Mouse (Mus musculus) left cerebral cortex, postnatal 36 days (tissue): ENCODE data around the gene Tnip2. TPM values are rescaled to one million over a fixed set of nuclear protein-coding genes. Genes with fewer than 3 reads are reported as not detected.

Experiments
- DNase-seq, 2 experiments: peaks; one replicate each; pipeline ENCODE4 v3.0.0; 2021 to 2022; ENCODE audit warnings: low spot score in 2 of 2, mixed read lengths in 1 of 2
- intact Hi-C: fragments of 180-260 bp; cut with DNase I; formaldehyde crosslinking; loops from one replicate; pipeline ENCODE4 v1.15.1; 2025
- total RNA-seq, 2 experiments: library from RNA; stranded (reverse); gene quantifications; 2 replicates each; pipeline ENCODE4 v1.2.3; 2021

The Tnip2 gene
- total RNA-seq, 2 experiments from 2014 or later: 12.7 to 20.4 TPM

- DNase-seq: peak; percentile 77 to 79
- intact Hi-C loops: loop anchor here (5.0 kb wide), 1 partner anchor 46 kb away; the partner anchor contains the start of gene Add1
Measured at GRCm38 (mm10) chr5:34525663-34526476, 12.1 kb upstream of the Tnip2 start, which contains the start of gene Sh3bp2. Gene Sh3bp2, plus strand, starts transcription at chr5:34525838.

GRCm38 (mm10) chr5:34524511-34524910, 10.7 kb upstream of the Tnip2 start:
- DNase-seq: no peak
- intact Hi-C loops: no loop called here

- intact Hi-C loops: no loop called here
- no peak for DNase-seq
Measured at GRCm38 (mm10) chr5:34523958-34524485, 10.2 kb upstream of the Tnip2 start.

- DNase-seq: no peak
- intact Hi-C loops: no loop called here
Measured at GRCm38 (mm10) chr5:34521337-34521736, 7.5 kb upstream of the Tnip2 start.

GRCm38 (mm10) chr5:34520458-34521209, 6.8 kb upstream of the Tnip2 start:
- intact Hi-C loops: no loop called here
- no peak for DNase-seq

GRCm38 (mm10) chr5:34519389-34519910, 5.7 kb upstream of the Tnip2 start:
- DNase-seq: no peak
- intact Hi-C loops: loop anchor here (2.0 kb wide), 1 partner anchor 117 kb away; the partner anchor contains the start of gene Mfsd10

- intact Hi-C loops: loop anchor here (2.0 kb wide), 1 partner anchor 119 kb away; the partner anchor contains the start of gene Mfsd10
- DNase-seq: peak; percentile 56 to 70
Measured at GRCm38 (mm10) chr5:34517913-34518312, 4.1 kb upstream of the Tnip2 start.

- no peak for DNase-seq
- intact Hi-C loops: no loop called here
Measured at GRCm38 (mm10) chr5:34515096-34515495, 1.3 kb upstream of the Tnip2 start.

- DNase-seq: no peak
- intact Hi-C loops: no loop called here
Measured at GRCm38 (mm10) chr5:34514218-34514566, 401 bp upstream of the Tnip2 start.

- intact Hi-C loops: no loop called here
- no peak for DNase-seq
Measured at GRCm38 (mm10) chr5:34512486-34512885, 1.3 kb downstream of the Tnip2 start.

- DNase-seq: no peak
- intact Hi-C loops: no loop called here
Measured at GRCm38 (mm10) chr5:34502821-34503220, 11.0 kb downstream of the Tnip2 start.

- no peak for DNase-seq
Measured at GRCm38 (mm10) chr5:34502411-34502810, 11.4 kb downstream of the Tnip2 start.

GRCm38 (mm10) chr5:34501588-34501987, 12.2 kb downstream of the Tnip2 start:
- intact Hi-C loops: no loop called here
- DNase-seq: no peak

More at GRCm38 (mm10) chr5:34502411-34502810, 11.4 kb downstream of the Tnip2 start:
- intact Hi-C loops: no loop called here

- intact Hi-C loops: no loop called here
- no peak for DNase-seq
Measured at GRCm38 (mm10) chr5:34500886-34501285, 12.9 kb downstream of the Tnip2 start.

GRCm38 (mm10) chr5:34496745-34497144, 17.0 kb downstream of the Tnip2 start:
- intact Hi-C loops: no loop called here
- DNase-seq: no peak

GRCm38 (mm10) chr5:34489418-34489787, 24.4 kb downstream of the Tnip2 start:
- intact Hi-C loops: no loop called here
- no peak for DNase-seq

- intact Hi-C loops: no loop called here
- no peak for DNase-seq
Measured at GRCm38 (mm10) chr5:34488741-34489417, 24.9 kb downstream of the Tnip2 start.

- intact Hi-C loops: no loop called here
- peak in 1 of 2 experiments; percentile 36 for DNase-seq
Measured at GRCm38 (mm10) chr5:34487320-34488090, 26.3 kb downstream of the Tnip2 start.

- intact Hi-C loops: no loop called here
- DNase-seq: no peak
Measured at GRCm38 (mm10) chr5:34485731-34486130, 28.1 kb downstream of the Tnip2 start.
